Mouse (Mus musculus): ENCODE measurements at regions not wholly inside any gene's neighbourhood (a gene's known extent, or its start where the extent isn't known, plus 50 kb on each side); places are given as distances from the start of the nearest gene placed in this dataset.

GRCm38 (mm10) chr9:41705972-41706371 lies 418.1 kb downstream of the Sorl1 start:
- Histone ChIP-seq H3K4me1 (replicated peaks; ENCODE audit: control insufficient read depth, insufficient read depth, low read length) (no peaks in the 10 kb centered on the region), H3K4me3 (ENCODE audit: low read depth, low read length) (no peak overlapping the region), H3K9ac (ENCODE audit: low read depth, low read length) (no peak overlapping the region), H3K27me3 (replicated peaks; ENCODE audit: control insufficient read depth, insufficient read depth, low read length) (no peaks in the 10 kb centered on the region), H3K27ac (ENCODE audit: low read depth, low read length) (no peak overlapping the region), H3K4me2 (replicated peaks; ENCODE audit: low read depth) (no peak overlapping the region), H3K36me3 (ENCODE audit: control insufficient read depth, insufficient read depth) (no peaks in the 10 kb centered on the region), H3K9me3 (ENCODE audit: control insufficient read depth) (no peaks in the 10 kb centered on the region)
- no peak for ATAC-seq
- no peak for TF ChIP-seq CTCF (IDR thresholded peaks at IDR 0.05; ENCODE audit: low read depth)

- no peak for TF ChIP-seq CTCF (IDR thresholded peaks at IDR 0.05; ENCODE audit: low read depth)
- Histone ChIP-seq H3K36me3 (ENCODE audit: control insufficient read depth, insufficient read depth) (no peaks in the 10 kb centered on the region), H3K4me3 (ENCODE audit: low read depth, low read length) (no peak overlapping the region), H3K4me1 (replicated peaks; ENCODE audit: control insufficient read depth, insufficient read depth, low read length) (no peaks in the 10 kb centered on the region), H3K4me2 (replicated peaks; ENCODE audit: low read depth) (no peak overlapping the region), H3K27me3 (replicated peaks; ENCODE audit: control insufficient read depth, insufficient read depth, low read length) (no peaks in the 10 kb centered on the region), H3K9ac (ENCODE audit: low read depth, low read length) (no peak overlapping the region), H3K27ac (ENCODE audit: low read depth, low read length) (no peak overlapping the region), H3K9me3 (ENCODE audit: control insufficient read depth) (no peaks in the 10 kb centered on the region)
- 48% methylated on average over 8 of the region's 8 CpGs for WGBS
- ATAC-seq, result no peak
Measured at GRCm38 (mm10) chr9:41705461-41705903, 418.6 kb downstream of the Sorl1 start.

- no peak for TF ChIP-seq CTCF (IDR thresholded peaks at IDR 0.05; ENCODE audit: low read depth)
- Histone ChIP-seq H3K36me3 (ENCODE audit: control insufficient read depth, insufficient read depth) (no peaks in the 10 kb centered on the region), H3K9ac (ENCODE audit: low read depth, low read length) (no peak overlapping the region), H3K4me2 (replicated peaks; ENCODE audit: low read depth) (no peak overlapping the region), H3K4me3 (ENCODE audit: low read depth, low read length) (no peak overlapping the region), H3K27ac (ENCODE audit: low read depth, low read length) (no peak overlapping the region), H3K9me3 (ENCODE audit: control insufficient read depth) (no peaks in the 10 kb centered on the region), H3K27me3 (replicated peaks; ENCODE audit: control insufficient read depth, insufficient read depth, low read length) (no peaks in the 10 kb centered on the region), H3K4me1 (replicated peaks; ENCODE audit: control insufficient read depth, insufficient read depth, low read length) (no peaks in the 10 kb centered on the region)
- ATAC-seq, result no peak
- WGBS, result 60% methylated on average over 6 of the region's 6 CpGs
Measured at GRCm38 (mm10) chr9:41703091-41703490, 421.0 kb downstream of the Sorl1 start.

- no peak overlapping the region for H3K4me2 ChIP-seq (replicated peaks; ENCODE audit: low read depth)
- no peak for ATAC-seq
- WGBS, result 48% methylated on average over 6 of the region's 6 CpGs
- no peaks in the 10 kb centered on the region for H3K36me3 ChIP-seq (ENCODE audit: control insufficient read depth, insufficient read depth)
- H3K4me3 ChIP-seq (ENCODE audit: low read depth, low read length), result no peak overlapping the region
- TF ChIP-seq CTCF (IDR thresholded peaks at IDR 0.05; ENCODE audit: low read depth), result no peak
- no peaks in the 10 kb centered on the region for H3K27me3 ChIP-seq (replicated peaks; ENCODE audit: control insufficient read depth, insufficient read depth, low read length)
- no peaks in the 10 kb centered on the region for H3K9me3 ChIP-seq (ENCODE audit: control insufficient read depth)
- no peak overlapping the region for H3K27ac ChIP-seq (ENCODE audit: low read depth, low read length)
- H3K9ac ChIP-seq (ENCODE audit: low read depth, low read length), result no peak overlapping the region
- no peaks in the 10 kb centered on the region for H3K4me1 ChIP-seq (replicated peaks; ENCODE audit: control insufficient read depth, insufficient read depth, low read length)
Measured at GRCm38 (mm10) chr9:41700683-41701082, 423.4 kb downstream of the Sorl1 start.

- Histone ChIP-seq H3K4me1 (replicated peaks; ENCODE audit: control insufficient read depth, insufficient read depth, low read length) (no peaks in the 10 kb centered on the region), H3K9me3 (ENCODE audit: control insufficient read depth) (no peaks in the 10 kb centered on the region), H3K4me3 (ENCODE audit: low read depth, low read length) (no peak overlapping the region), H3K36me3 (ENCODE audit: control insufficient read depth, insufficient read depth) (no peaks in the 10 kb centered on the region), H3K4me2 (replicated peaks; ENCODE audit: low read depth) (no peak overlapping the region), H3K27ac (ENCODE audit: low read depth, low read length) (no peak overlapping the region), H3K27me3 (replicated peaks; ENCODE audit: control insufficient read depth, insufficient read depth, low read length) (no peaks in the 10 kb centered on the region), H3K9ac (ENCODE audit: low read depth, low read length) (no peak overlapping the region)
- 75% methylated on average over 4 of the region's 4 CpGs for WGBS
- TF ChIP-seq CTCF (IDR thresholded peaks at IDR 0.05; ENCODE audit: low read depth), result no peak
- ATAC-seq, result no peak
Measured at GRCm38 (mm10) chr9:41699031-41699430, 425.1 kb downstream of the Sorl1 start.

GRCm38 (mm10) chr9:41697611-41698467 lies 426.3 kb downstream of the Sorl1 start:
- WGBS, result 76% methylated on average over 24 of the region's 24 CpGs
- no peak overlapping the region for H3K27ac ChIP-seq (ENCODE audit: low read depth, low read length)
- TF ChIP-seq CTCF (IDR thresholded peaks at IDR 0.05; ENCODE audit: low read depth), result no peak
- no peak overlapping the region for H3K9ac ChIP-seq (ENCODE audit: low read depth, low read length)
- no peak for ATAC-seq
- H3K27me3 ChIP-seq (replicated peaks; ENCODE audit: control insufficient read depth, insufficient read depth, low read length), result no peaks in the 10 kb centered on the region
- H3K4me3 ChIP-seq (ENCODE audit: low read depth, low read length), result no peak overlapping the region
- H3K9me3 ChIP-seq (ENCODE audit: control insufficient read depth), result no peaks in the 10 kb centered on the region
- H3K36me3 ChIP-seq (ENCODE audit: control insufficient read depth, insufficient read depth), result no peaks in the 10 kb centered on the region
- H3K4me1 ChIP-seq (replicated peaks; ENCODE audit: control insufficient read depth, insufficient read depth, low read length), result no peaks in the 10 kb centered on the region
- no peak overlapping the region for H3K4me2 ChIP-seq (replicated peaks; ENCODE audit: low read depth)
